Mouse (Mus musculus) neural tube, embryonic 13.5 days (tissue): ENCODE results near the gene Grin2b. TPM values are rescaled to one million over a fixed set of nuclear protein-coding genes. Genes with fewer than 3 reads are reported as not detected.

Experiments used
- ATAC-seq: fragments of 200-750 bp; cut with Nextera tagmentation; 2 replicates; pipeline ENCODE4 v1.8.0; 2017; ENCODE audit warnings: low read depth, mild to moderate bottlenecking, moderate TSS enrichment, moderate library complexity
- H3K27ac ChIP-seq: fragments of 300-500 bp; sonication (generic); replicated peaks from 2 replicates; pipeline ENCODE4 v1.5.1; 2015; ENCODE audit warnings: moderate library complexity, mild to moderate bottlenecking, inconsistent platforms
- H3K27me3 ChIP-seq: fragments of 300-500 bp; sonication (generic); 2 replicates; pipeline ENCODE4 v1.6.1; 2015; ENCODE audit warnings: mild to moderate bottlenecking, inconsistent platforms
- H3K36me3 ChIP-seq: fragments of 300-500 bp; sonication (generic); 2 replicates; pipeline ENCODE4 v1.6.1; 2015; ENCODE audit warnings: mild to moderate bottlenecking, inconsistent platforms
- H3K4me1 ChIP-seq: fragments of 300-500 bp; sonication (generic); replicated peaks from 2 replicates; pipeline ENCODE4 v1.6.1; 2015; ENCODE audit warnings: inconsistent platforms
- H3K4me2 ChIP-seq: fragments of 300-500 bp; sonication (generic); 2 replicates; pipeline ENCODE4 v1.6.1; 2015; ENCODE audit warnings: inconsistent platforms, mild to moderate bottlenecking, moderate library complexity
- H3K4me3 ChIP-seq: fragments of 300-500 bp; sonication (generic); 2 replicates; pipeline ENCODE4 v1.5.1; 2015; ENCODE audit warnings: mild to moderate bottlenecking, inconsistent platforms
- H3K9ac ChIP-seq: fragments of 300-500 bp; sonication (generic); 2 replicates; pipeline ENCODE4 v1.6.1; 2015; ENCODE audit warnings: moderate library complexity, mild to moderate bottlenecking, inconsistent platforms
- H3K9me3 ChIP-seq: fragments of 300-500 bp; sonication (generic); 2 replicates; pipeline ENCODE4 v1.6.1; 2016; ENCODE audit warnings: inconsistent platforms
- WGBS: fragments of 180-500 bp; shearing (Covaris S2); methylation state at CpG from one replicate; pipeline ENCODE4 v1.1.7; 2015; 5-methylcytosine and 5-hydroxymethylcytosine counted together
- polyA plus RNA-seq: library from polyadenylated mRNA; unstranded; fragments of >200 nt; fragmentation: Nextera tagmentation; extraction: Ambion mirVana; gene quantifications from 2 replicates; pipeline ENCODE4 v1.2.1, GENCODE M21; 2015

Gene Grin2b
- polyA plus RNA-seq, 1 experiment from 2014 or later, result 32.6 TPM

GRCm38 (mm10) chr6:136096269-136096668 is 77.0 kb downstream of the Grin2b start:
- no peaks in the 10 kb centered on the region for H3K27me3 ChIP-seq
- 36% methylated on average over 1 of the region's 1 CpGs for WGBS
- no peak overlapping the region for H3K4me3 ChIP-seq
- H3K9me3 ChIP-seq, result no peaks in the 10 kb centered on the region
- no peak for ATAC-seq
- H3K4me2 ChIP-seq, result no peak overlapping the region
- no peaks in the 10 kb centered on the region for H3K4me1 ChIP-seq
- H3K9ac ChIP-seq, result no peak overlapping the region
- H3K36me3 ChIP-seq, result no peaks in the 10 kb centered on the region
- H3K27ac ChIP-seq, result no peak overlapping the region

GRCm38 (mm10) chr6:136079991-136080734 is 93.1 kb downstream of the Grin2b start:
- WGBS, result 66% methylated on average over 17 of the region's 17 CpGs
- Histone ChIP-seq H3K4me1 (peaks cover 6% of the 10 kb centered on the region), H3K9ac (no peak overlapping the region), H3K27ac (0 out of 2 replicates have a peak overlapping the region, but pooled peaks have one; percentile 28), H3K27me3 (no peaks in the 10 kb centered on the region), H3K4me3 (no peak overlapping the region), H3K4me2 (no peak overlapping the region), H3K9me3 (no peaks in the 10 kb centered on the region), H3K36me3 (no peaks in the 10 kb centered on the region)
- ATAC-seq, result peak; percentile 43; the same call in 1 of the 2 replicates

GRCm38 (mm10) chr6:136072326-136073054 is 100.8 kb downstream of the Grin2b start:
- Histone ChIP-seq H3K36me3 (no peaks in the 10 kb centered on the region), H3K9me3 (no peaks in the 10 kb centered on the region), H3K27ac (no peak overlapping the region), H3K4me2 (no peak overlapping the region), H3K9ac (no peak overlapping the region), H3K4me3 (no peak overlapping the region), H3K27me3 (no peaks in the 10 kb centered on the region), H3K4me1 (no peaks in the 10 kb centered on the region)
- 85% methylated on average over 13 of the region's 13 CpGs for WGBS
- no peak for ATAC-seq

GRCm38 (mm10) chr6:136070101-136070500 is 103.2 kb downstream of the Grin2b start:
- no peak overlapping the region for H3K27ac ChIP-seq
- no peak overlapping the region for H3K4me3 ChIP-seq
- no peak for ATAC-seq
- no peaks in the 10 kb centered on the region for H3K9me3 ChIP-seq
- no peak overlapping the region for H3K4me2 ChIP-seq
- H3K36me3 ChIP-seq, result no peaks in the 10 kb centered on the region
- no peaks in the 10 kb centered on the region for H3K4me1 ChIP-seq
- H3K27me3 ChIP-seq, result no peaks in the 10 kb centered on the region
- WGBS, result 77% methylated on average over 7 of the region's 7 CpGs
- no peak overlapping the region for H3K9ac ChIP-seq

- Histone ChIP-seq H3K4me1 (no peaks in the 10 kb centered on the region), H3K9ac (no peak overlapping the region), H3K36me3 (no peaks in the 10 kb centered on the region), H3K4me2 (no peak overlapping the region), H3K27me3 (no peaks in the 10 kb centered on the region; the same call in 1 of the 2 replicates), H3K4me3 (no peak overlapping the region), H3K9me3 (no peaks in the 10 kb centered on the region), H3K27ac (no peak overlapping the region)
- 35% methylated on average over 1 of the region's 1 CpGs for WGBS
- ATAC-seq, result no peak
Measured at GRCm38 (mm10) chr6:136053346-136053745, 120.0 kb downstream of the Grin2b start.

- peaks cover 5% of the 10 kb centered on the region; the same call in 1 of the 2 replicates for H3K27me3 ChIP-seq
- no peak overlapping the region for H3K27ac ChIP-seq
- no peaks in the 10 kb centered on the region for H3K9me3 ChIP-seq
- H3K4me3 ChIP-seq, result no peak overlapping the region
- no peak overlapping the region for H3K4me2 ChIP-seq
- no peaks in the 10 kb centered on the region for H3K36me3 ChIP-seq
- no peaks in the 10 kb centered on the region for H3K4me1 ChIP-seq
- ATAC-seq, result no peak
- H3K9ac ChIP-seq, result no peak overlapping the region
- 72% methylated on average over 4 of the region's 4 CpGs for WGBS
Measured at GRCm38 (mm10) chr6:136050346-136050745, 123.0 kb downstream of the Grin2b start.

- Histone ChIP-seq H3K4me3 (no peak overlapping the region), H3K9ac (no peak overlapping the region), H3K4me2 (no peak overlapping the region), H3K27me3 (peaks cover 5% of the 10 kb centered on the region; the same call in 1 of the 2 replicates), H3K9me3 (no peaks in the 10 kb centered on the region), H3K4me1 (no peaks in the 10 kb centered on the region), H3K27ac (no peak overlapping the region), H3K36me3 (peaks cover 5% of the 10 kb centered on the region; the same call in 1 of the 2 replicates)
- 88% methylated on average over 2 of the region's 2 CpGs for WGBS
- no peak for ATAC-seq
Measured at GRCm38 (mm10) chr6:136048084-136048483, 125.2 kb downstream of the Grin2b start.

GRCm38 (mm10) chr6:136046091-136046490 is 127.2 kb downstream of the Grin2b start:
- WGBS, result 83% methylated on average over 7 of the region's 7 CpGs

GRCm38 (mm10) chr6:136044461-136044860 is 128.8 kb downstream of the Grin2b start:
- ATAC-seq, result no peak
- 79% methylated on average over 5 of the region's 5 CpGs for WGBS
- no peak overlapping the region for H3K27ac ChIP-seq

More at GRCm38 (mm10) chr6:136046091-136046490, 127.2 kb downstream of the Grin2b start:
- peaks cover 5% of the 10 kb centered on the region; the same call in 1 of the 2 replicates for H3K27me3 ChIP-seq
- no peak overlapping the region for H3K27ac ChIP-seq
- no peak for ATAC-seq
- H3K9me3 ChIP-seq, result no peaks in the 10 kb centered on the region
- no peaks in the 10 kb centered on the region for H3K4me1 ChIP-seq
- H3K4me2 ChIP-seq, result no peak overlapping the region
- H3K4me3 ChIP-seq, result no peak overlapping the region
- H3K9ac ChIP-seq, result no peak overlapping the region
- H3K36me3 ChIP-seq, result peaks cover 8% of the 10 kb centered on the region; the same call in 1 of the 2 replicates

GRCm38 (mm10) chr6:136042375-136042774 is 130.9 kb downstream of the Grin2b start:
- Histone ChIP-seq H3K27me3 (peaks cover 5% of the 10 kb centered on the region; the same call in 1 of the 2 replicates), H3K27ac (no peak overlapping the region), H3K9ac (no peak overlapping the region), H3K4me3 (no peak overlapping the region), H3K4me1 (no peaks in the 10 kb centered on the region), H3K4me2 (no peak overlapping the region), H3K36me3 (peaks cover 8% of the 10 kb centered on the region; the same call in 1 of the 2 replicates), H3K9me3 (no peaks in the 10 kb centered on the region)
- ATAC-seq, result no peak
- WGBS, result 79% methylated on average over 3 of the region's 3 CpGs

More at GRCm38 (mm10) chr6:136044461-136044860, 128.8 kb downstream of the Grin2b start:
- no peaks in the 10 kb centered on the region for H3K4me1 ChIP-seq
- no peak overlapping the region for H3K4me2 ChIP-seq
- no peaks in the 10 kb centered on the region for H3K9me3 ChIP-seq
- peaks cover 5% of the 10 kb centered on the region; the same call in 1 of the 2 replicates for H3K27me3 ChIP-seq
- no peak overlapping the region for H3K4me3 ChIP-seq
- no peak overlapping the region for H3K9ac ChIP-seq
- peaks cover 8% of the 10 kb centered on the region; the same call in 1 of the 2 replicates for H3K36me3 ChIP-seq

- Histone ChIP-seq H3K4me2 (no peak overlapping the region), H3K27me3 (peaks cover 2% of the 10 kb centered on the region; the same call in 1 of the 2 replicates), H3K9ac (no peak overlapping the region), H3K27ac (peak overlapping the region; percentile 18; the same call in 1 of the 2 replicates), H3K36me3 (peaks cover 8% of the 10 kb centered on the region; the same call in 1 of the 2 replicates), H3K4me1 (no peaks in the 10 kb centered on the region), H3K9me3 (no peaks in the 10 kb centered on the region), H3K4me3 (no peak overlapping the region)
- WGBS, result 75% methylated on average over 8 of the region's 8 CpGs
- 0 out of 2 replicates have a peak, but pooled peaks have one; percentile 52 for ATAC-seq
Measured at GRCm38 (mm10) chr6:136041821-136042220, 131.5 kb downstream of the Grin2b start.

- no peak for ATAC-seq
- H3K9ac ChIP-seq, result no peak overlapping the region
- WGBS, result 80% methylated on average over 3 of the region's 3 CpGs
- no peak overlapping the region for H3K4me2 ChIP-seq
- no peaks in the 10 kb centered on the region for H3K9me3 ChIP-seq
- H3K4me1 ChIP-seq, result no peaks in the 10 kb centered on the region
- 0 out of 2 replicates have a peak overlapping the region, but pooled peaks have one; percentile 18 for H3K27ac ChIP-seq
- no peak overlapping the region for H3K4me3 ChIP-seq
- no peaks in the 10 kb centered on the region for H3K27me3 ChIP-seq
- peaks cover 8% of the 10 kb centered on the region; the same call in 1 of the 2 replicates for H3K36me3 ChIP-seq
Measured at GRCm38 (mm10) chr6:136040931-136041330, 132.4 kb downstream of the Grin2b start.
